Mouse (Mus musculus): ENCODE data around the gene Thada.
A peak's percentile ranks its signal among the peaks of the same experiment; 100 is the strongest.
"Not testable (repeated sequence)": the region's sequence is repeated elsewhere in the genome, so short reads cannot be mapped to it uniquely, and the experiment has no call there.

Gene Thada

GRCm38 (mm10) chr17:84342299-84342817 is 123.6 kb downstream of the Thada start:
- DNase-seq (ENCODE audit: low read depth): no peak

GRCm38 (mm10) chr17:84341686-84342085 is 124.3 kb downstream of the Thada start:
- DNase-seq (ENCODE audit: low read depth): no peak

DNA sequence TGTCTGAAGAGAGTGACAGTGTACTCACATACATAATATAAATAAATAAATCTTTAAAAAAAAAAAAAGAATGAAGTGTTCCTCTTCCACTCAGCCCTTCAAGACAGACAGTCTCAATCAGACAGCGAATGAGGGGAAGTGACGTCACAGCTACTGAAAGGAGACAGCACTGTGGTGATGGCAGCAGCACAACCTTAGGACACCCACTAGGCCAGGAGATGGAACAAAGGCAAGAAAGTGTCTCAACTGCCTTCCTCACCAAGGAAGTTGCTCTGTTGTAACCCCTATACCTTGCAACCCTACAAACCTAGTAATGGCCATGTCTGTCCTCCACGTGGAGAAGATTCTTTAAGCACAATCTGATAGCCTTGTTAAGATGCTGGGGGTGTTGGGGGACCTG is 125.4 kb downstream of the Thada start:
- no peak for DNase-seq (ENCODE audit: low read depth)

GRCm38 (mm10) chr17:84335996-84336395 is 130.0 kb downstream of the Thada start:
- peak; percentile 70 for DNase-seq (ENCODE audit: low read depth)

- DNase-seq (ENCODE audit: low read depth): peak; percentile 23
Measured at GRCm38 (mm10) chr17:84335076-84335475, 130.9 kb downstream of the Thada start.

DNA sequence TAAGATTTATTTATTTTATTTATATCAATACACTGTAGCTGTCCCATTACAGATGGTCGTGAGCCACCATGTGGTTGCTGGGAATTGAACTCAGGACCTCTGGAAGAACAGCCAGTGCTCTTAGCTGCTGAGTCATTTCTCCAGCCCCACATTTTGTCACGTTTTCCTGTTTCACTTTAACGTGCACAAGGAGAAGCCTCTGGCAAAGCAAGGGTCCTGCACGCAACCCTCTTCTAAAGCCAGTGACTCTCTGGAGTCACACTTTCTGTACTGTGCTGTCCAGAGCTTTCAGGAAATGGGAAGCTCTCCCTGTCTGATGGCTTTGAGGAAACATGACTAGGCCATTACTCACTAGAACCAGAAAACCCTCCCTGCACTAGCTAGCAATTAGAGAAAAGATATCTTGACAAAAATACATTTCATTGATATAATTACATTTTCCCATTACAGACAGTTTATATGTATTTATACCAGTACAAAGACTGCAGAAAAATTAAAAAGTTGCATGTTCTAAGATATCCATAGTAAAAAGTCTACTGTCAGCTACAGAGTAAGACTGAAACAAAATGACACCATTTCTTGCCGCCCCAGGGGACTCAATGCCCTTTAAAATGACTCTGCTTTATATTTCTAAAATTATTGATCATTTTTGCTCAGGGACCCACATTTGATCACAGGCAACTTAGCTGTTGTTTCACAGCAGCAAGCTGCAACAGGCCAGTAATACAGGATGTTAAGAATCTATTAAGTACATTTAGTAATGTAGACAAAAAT is 131.6 kb downstream of the Thada start:
- peak; percentile 60 for DNase-seq (ENCODE audit: low read depth)

GRCm38 (mm10) chr17:84332940-84333339 is 133.1 kb downstream of the Thada start:
- peak; percentile 93 for DNase-seq (ENCODE audit: low read depth)

- no peak for DNase-seq (ENCODE audit: low read depth)
Measured at GRCm38 (mm10) chr17:84330986-84331385, 135.0 kb downstream of the Thada start.

- DNase-seq (ENCODE audit: low read depth): peak; percentile 88
Measured at GRCm38 (mm10) chr17:84330506-84330905, 135.5 kb downstream of the Thada start.

DNA sequence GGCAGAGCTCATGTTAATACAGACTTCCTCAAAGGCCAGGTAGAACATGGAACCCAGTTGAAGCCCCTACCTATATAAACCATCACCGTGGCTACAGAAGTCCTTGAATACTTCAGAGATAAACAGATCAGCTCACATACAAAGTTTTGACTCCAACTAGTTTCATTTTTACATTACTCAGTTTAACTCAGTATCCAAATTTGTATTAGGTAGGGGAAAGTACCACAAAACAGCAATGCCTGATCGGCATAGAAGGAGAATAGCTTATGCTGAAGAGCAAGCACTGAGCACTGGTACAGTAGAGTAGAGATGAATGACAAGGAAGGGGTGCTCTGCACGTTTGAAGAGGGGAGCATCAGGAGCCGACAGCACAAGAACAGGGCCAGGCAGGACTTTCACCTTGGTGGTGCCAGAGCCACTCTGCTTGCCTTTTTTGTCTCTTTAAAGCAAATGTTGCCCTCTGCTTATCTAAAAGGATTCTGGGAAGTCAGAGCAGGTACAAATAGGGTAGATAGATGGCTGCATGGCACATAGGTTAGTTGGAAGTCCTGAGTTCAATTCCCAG is 136.0 kb downstream of the Thada start:
- peak; percentile 79 for DNase-seq (ENCODE audit: low read depth)

- DNase-seq (ENCODE audit: low read depth): peak; percentile 66
Measured at GRCm38 (mm10) chr17:84328526-84328925, 137.5 kb downstream of the Thada start.

- DNase-seq (ENCODE audit: low read depth): no peak
Measured at GRCm38 (mm10) chr17:84327051-84327925, 138.7 kb downstream of the Thada start.

GRCm38 (mm10) chr17:84322176-84322575 is 143.8 kb downstream of the Thada start:
- no peak for DNase-seq (ENCODE audit: low read depth)

- no peak for DNase-seq (ENCODE audit: low read depth)
Measured at GRCm38 (mm10) chr17:84321351-84321750, 144.7 kb downstream of the Thada start.

DNA sequence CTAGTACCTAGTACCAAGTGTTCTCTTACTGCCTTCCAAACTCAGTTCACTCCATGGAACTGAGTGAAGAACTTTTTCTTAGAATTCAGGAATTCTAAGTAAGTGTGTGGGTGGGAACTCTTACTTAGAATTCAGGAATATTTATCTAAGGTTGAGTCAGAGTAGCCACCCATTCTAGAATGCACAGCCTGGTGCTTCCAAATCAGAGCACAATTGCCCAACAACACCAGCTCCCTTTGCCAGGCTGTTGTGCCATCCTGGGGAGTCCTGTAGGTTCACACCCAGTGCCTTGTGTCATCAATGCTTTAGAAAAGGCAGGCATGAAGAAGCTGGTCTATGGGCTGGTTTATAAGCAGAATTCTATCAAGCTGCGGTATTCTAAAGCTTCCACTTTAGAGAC is 145.4 kb downstream of the Thada start:
- DNase-seq (ENCODE audit: low read depth): no peak

DNA sequence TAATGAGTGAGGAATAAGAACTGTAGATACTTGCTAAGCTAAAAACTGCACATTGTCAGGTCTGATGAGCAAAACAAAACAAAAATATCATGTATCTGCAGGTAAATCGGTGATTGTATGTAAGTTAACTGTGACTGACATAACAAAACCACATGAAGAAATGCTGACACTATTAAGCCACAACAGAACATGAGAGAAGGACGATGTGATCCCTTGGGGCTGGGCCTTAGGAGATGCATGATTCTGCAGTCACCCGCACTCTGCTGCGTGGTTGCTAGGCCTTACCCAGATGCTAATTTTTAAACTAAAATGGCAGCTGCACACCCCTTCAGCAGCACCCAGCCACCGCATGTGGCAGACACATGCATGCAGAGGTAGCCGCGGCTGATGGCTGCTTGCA is 151.7 kb downstream of the Thada start:
- peak; percentile 66 for DNase-seq (ENCODE audit: low read depth)

GRCm38 (mm10) chr17:84313494-84313893 is 152.5 kb downstream of the Thada start:
- DNase-seq (ENCODE audit: low read depth): peak; percentile 88

DNA sequence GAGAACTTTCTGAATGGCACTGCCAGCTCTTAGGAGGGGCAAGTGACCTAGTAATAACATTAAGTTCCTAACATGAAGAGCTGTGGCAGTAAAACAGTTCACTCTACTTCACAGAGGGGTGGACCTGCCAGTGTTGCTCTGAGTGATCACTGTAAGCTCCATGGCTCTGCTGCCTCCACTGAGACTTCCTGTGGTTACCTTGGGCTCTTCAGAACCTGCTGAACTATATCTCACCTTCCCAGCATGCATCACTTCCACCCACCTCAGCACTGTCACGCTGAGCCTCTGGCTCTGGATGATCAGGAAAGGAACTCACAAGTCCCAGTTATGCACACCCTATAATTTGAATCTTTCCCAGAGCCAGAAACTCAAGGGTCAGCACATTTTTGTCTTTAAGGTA is 159.9 kb downstream of the Thada start:
- peak; percentile 88 for DNase-seq (ENCODE audit: low read depth)

GRCm38 (mm10) chr17:84305074-84305473 is 160.9 kb downstream of the Thada start:
- no peak for DNase-seq (ENCODE audit: low read depth)

GRCm38 (mm10) chr17:84304141-84304540 is 161.9 kb downstream of the Thada start:
- DNase-seq (ENCODE audit: low read depth): no peak

DNA sequence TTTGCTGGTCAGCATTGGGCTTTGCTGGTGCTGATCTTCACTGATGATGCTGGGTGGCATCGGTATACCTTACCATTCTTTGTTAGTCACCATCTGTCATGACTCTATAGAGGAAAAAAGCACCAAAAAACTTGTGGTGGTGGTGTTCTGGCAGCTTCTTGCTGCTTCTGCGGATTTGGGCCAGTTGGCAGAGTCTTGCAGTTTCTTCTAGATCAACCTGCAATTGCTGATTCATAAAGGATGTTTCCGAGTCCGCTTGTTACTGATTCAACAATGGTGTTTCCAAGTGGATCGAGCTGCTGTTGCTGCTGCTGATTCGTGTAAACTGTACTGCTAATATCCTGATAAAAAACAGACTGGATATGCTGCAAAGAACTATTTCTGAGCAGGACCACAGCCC is 168.0 kb downstream of the Thada start:
- DNase-seq (ENCODE audit: low read depth): no peak

DNA sequence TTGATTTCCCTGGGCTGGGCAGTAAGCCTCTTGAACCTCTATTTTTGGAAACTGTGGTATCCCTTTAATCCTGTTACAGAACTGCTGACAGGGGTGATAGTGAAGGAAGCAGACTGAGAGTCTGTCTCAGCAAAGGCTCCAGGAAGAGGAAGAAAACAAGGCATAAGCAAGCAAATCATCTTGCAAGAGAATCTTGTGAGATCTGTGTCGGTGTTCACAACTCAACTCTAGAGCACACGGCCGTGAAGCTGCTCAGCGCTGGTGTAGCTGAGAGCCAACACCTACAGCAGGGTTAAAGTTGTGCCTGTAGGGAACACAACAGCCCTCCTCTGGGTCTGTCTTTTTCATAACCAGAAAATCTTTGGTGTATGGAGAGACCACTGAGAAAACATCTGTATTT is 172.8 kb downstream of the Thada start:
- DNase-seq (ENCODE audit: low read depth): peak; percentile 29

- DNase-seq (ENCODE audit: low read depth): not testable (repeated sequence)
Measured at GRCm38 (mm10) chr17:84291228-84291627, 174.8 kb downstream of the Thada start.

Measured in induced T-regulatory cell, adult 2 months (primary cell).